Mouse (Mus musculus) erythroblast, embryonic 14.5 days (primary cell): ENCODE data around the gene Prkce.

ENCODE experiments used
- GATA1 ChIP-seq: IDR thresholded peaks from 2 replicates; pipeline ENCODE4 v1.6.1; 2012; ENCODE audit warnings: low read length, inconsistent platforms, mixed read lengths
- TAL1 ChIP-seq: IDR thresholded peaks from 3 replicates; pipeline ENCODE4 v1.6.1; 2012; ENCODE audit warnings: low read length, inconsistent platforms, mixed read lengths

- TF ChIP-seq TAL1 = no peak
- no peak for TF ChIP-seq GATA1
Observed at GRCm38 (mm10) chr17:86194921-86195320, 27.3 kb downstream of the Prkce start.
